Mouse (Mus musculus) midbrain, embryonic 10.5 days (tissue): Measurements from ENCODE around the gene Tigit. TPM values are rescaled to one million over a fixed set of nuclear protein-coding genes. Genes with fewer than 3 reads are reported as not detected.

Source experiments
- DNase-seq: peaks from one replicate; pipeline ENCODE4 v3.0.0-alpha.2; 2017; ENCODE audit warnings: low spot score
- H3K27ac ChIP-seq: fragments of 300-500 bp; sonication (generic); replicated peaks from 2 replicates; pipeline ENCODE4 v1.5.1; 2016; ENCODE audit warnings: mild to moderate bottlenecking
- H3K27me3 ChIP-seq: fragments of 300-500 bp; sonication (generic); 2 replicates; pipeline ENCODE4 v1.6.1; 2016; ENCODE audit warnings: low read depth, mild to moderate bottlenecking; ENCODE audit not compliant: poor library complexity, severe bottlenecking
- H3K36me3 ChIP-seq: fragments of 300-500 bp; sonication (generic); 2 replicates; pipeline ENCODE4 v1.6.1; 2016; ENCODE audit warnings: mild to moderate bottlenecking, moderate library complexity
- H3K4me1 ChIP-seq: fragments of 300-500 bp; sonication (generic); 2 replicates; pipeline ENCODE4 v1.6.1; 2016
- H3K4me3 ChIP-seq: fragments of 300-500 bp; sonication (generic); 2 replicates; pipeline ENCODE4 v1.5.1; 2016; ENCODE audit warnings: mild to moderate bottlenecking, moderate library complexity
- H3K9me3 ChIP-seq: fragments of 300-500 bp; sonication (generic); replicated peaks from 2 replicates; pipeline ENCODE4 v1.6.1; 2016; ENCODE audit warnings: mild to moderate bottlenecking
- WGBS: fragments of 180-500 bp; shearing (Covaris S2); methylation state at CpG from one replicate; pipeline ENCODE4 v1.1.7; 2016; 5-methylcytosine and 5-hydroxymethylcytosine counted together
- polyA plus RNA-seq: library from polyadenylated mRNA; unstranded; fragments of >200 nt; fragmentation: Nextera tagmentation; extraction: Ambion mirVana; gene quantifications from 2 replicates; pipeline ENCODE4 v1.2.1, GENCODE M21; 2016

Gene Tigit
- polyA plus RNA-seq, 1 experiment from 2014 or later, result not detected

- Histone ChIP-seq H3K27ac (no peak overlapping the region), H3K36me3 (no peaks in the 10 kb centered on the region), H3K4me3 (no peak overlapping the region), H3K4me1 (no peaks in the 10 kb centered on the region), H3K27me3 (no peaks in the 10 kb centered on the region), H3K9me3 (no peaks in the 10 kb centered on the region)
- 87% methylated on average over 6 of the region's 6 CpGs for WGBS
- DNase-seq, result no peak
Observed at GRCm38 (mm10) chr16:43655183-43655787, 8.7 kb downstream of the Tigit start.

- H3K27ac ChIP-seq, result no peak overlapping the region
- no peaks in the 10 kb centered on the region for H3K4me1 ChIP-seq
- H3K36me3 ChIP-seq, result no peaks in the 10 kb centered on the region
- DNase-seq, result no peak
- H3K9me3 ChIP-seq, result no peaks in the 10 kb centered on the region
- no peak overlapping the region for H3K4me3 ChIP-seq
- H3K27me3 ChIP-seq, result no peaks in the 10 kb centered on the region
- WGBS, result 94% methylated on average over 3 of the region's 3 CpGs
Observed at GRCm38 (mm10) chr16:43654269-43654668, 9.7 kb downstream of the Tigit start.

- no peaks in the 10 kb centered on the region for H3K4me1 ChIP-seq
- no peaks in the 10 kb centered on the region for H3K36me3 ChIP-seq
- H3K9me3 ChIP-seq, result no peaks in the 10 kb centered on the region
- no peaks in the 10 kb centered on the region for H3K27me3 ChIP-seq
- WGBS, result 90% methylated on average over 2 of the region's 2 CpGs
- H3K27ac ChIP-seq, result no peak overlapping the region
- no peak for DNase-seq
- no peak overlapping the region for H3K4me3 ChIP-seq
Observed at GRCm38 (mm10) chr16:43653288-43653687, 10.7 kb downstream of the Tigit start.

GRCm38 (mm10) chr16:43650355-43651080 is 13.4 kb downstream of the Tigit start:
- H3K36me3 ChIP-seq, result no peaks in the 10 kb centered on the region
- H3K27ac ChIP-seq, result no peak overlapping the region
- no peak overlapping the region for H3K4me3 ChIP-seq
- no peak for DNase-seq
- no peaks in the 10 kb centered on the region for H3K27me3 ChIP-seq
- H3K9me3 ChIP-seq, result no peaks in the 10 kb centered on the region
- WGBS, result 92% methylated on average over 3 of the region's 3 CpGs
- H3K4me1 ChIP-seq, result no peaks in the 10 kb centered on the region

GRCm38 (mm10) chr16:43647641-43648040 is 16.3 kb downstream of the Tigit start:
- no peaks in the 10 kb centered on the region for H3K9me3 ChIP-seq
- H3K27me3 ChIP-seq, result no peaks in the 10 kb centered on the region
- DNase-seq, result no peak
- no peak overlapping the region for H3K4me3 ChIP-seq
- WGBS, result 92% methylated on average over 1 of the region's 1 CpGs
- no peaks in the 10 kb centered on the region for H3K4me1 ChIP-seq
- H3K27ac ChIP-seq, result no peak overlapping the region
- H3K36me3 ChIP-seq, result no peaks in the 10 kb centered on the region

- Histone ChIP-seq H3K36me3 (no peaks in the 10 kb centered on the region), H3K9me3 (no peaks in the 10 kb centered on the region), H3K27ac (no peak overlapping the region), H3K4me1 (no peaks in the 10 kb centered on the region), H3K4me3 (no peak overlapping the region), H3K27me3 (no peaks in the 10 kb centered on the region)
- no peak for DNase-seq
- WGBS, result 92% methylated on average over 3 of the region's 3 CpGs
Observed at GRCm38 (mm10) chr16:43646943-43647342, 17.0 kb downstream of the Tigit start.

GRCm38 (mm10) chr16:43645879-43646278 is 18.1 kb downstream of the Tigit start:
- no peaks in the 10 kb centered on the region for H3K9me3 ChIP-seq
- no peak overlapping the region for H3K27ac ChIP-seq
- 89% methylated on average over 4 of the region's 4 CpGs for WGBS
- H3K4me3 ChIP-seq, result no peak overlapping the region
- H3K27me3 ChIP-seq, result no peaks in the 10 kb centered on the region
- no peaks in the 10 kb centered on the region for H3K36me3 ChIP-seq
- H3K4me1 ChIP-seq, result no peaks in the 10 kb centered on the region
- DNase-seq, result no peak

GRCm38 (mm10) chr16:43641230-43641629 is 22.7 kb downstream of the Tigit start:
- DNase-seq, result no peak
- no peaks in the 10 kb centered on the region for H3K9me3 ChIP-seq
- WGBS, result 87% methylated on average over 8 of the region's 8 CpGs
- no peak overlapping the region for H3K27ac ChIP-seq
- no peaks in the 10 kb centered on the region for H3K4me1 ChIP-seq
- H3K36me3 ChIP-seq, result no peaks in the 10 kb centered on the region
- no peaks in the 10 kb centered on the region for H3K27me3 ChIP-seq
- H3K4me3 ChIP-seq, result no peak overlapping the region

GRCm38 (mm10) chr16:43638406-43639049 is 25.4 kb downstream of the Tigit start:
- Histone ChIP-seq H3K36me3 (peaks cover 7% of the 10 kb centered on the region; the same call in 1 of the 2 replicates), H3K4me3 (no peak overlapping the region), H3K9me3 (no peaks in the 10 kb centered on the region), H3K27ac (no peak overlapping the region), H3K27me3 (no peaks in the 10 kb centered on the region), H3K4me1 (no peaks in the 10 kb centered on the region)
- no peak for DNase-seq
- WGBS, result 82% methylated on average over 21 of the region's 21 CpGs

GRCm38 (mm10) chr16:43637241-43637640 is 26.7 kb downstream of the Tigit start:
- Histone ChIP-seq H3K9me3 (no peaks in the 10 kb centered on the region), H3K36me3 (peaks cover 10% of the 10 kb centered on the region; the same call in 1 of the 2 replicates), H3K4me1 (no peaks in the 10 kb centered on the region), H3K27ac (no peak overlapping the region), H3K27me3 (no peaks in the 10 kb centered on the region), H3K4me3 (no peak overlapping the region)
- no peak for DNase-seq
- WGBS, result 92% methylated on average over 8 of the region's 8 CpGs

GRCm38 (mm10) chr16:43634037-43634436 is 29.9 kb downstream of the Tigit start:
- no peak overlapping the region for H3K4me3 ChIP-seq
- 91% methylated on average over 7 of the region's 7 CpGs for WGBS
- H3K9me3 ChIP-seq, result no peaks in the 10 kb centered on the region

GRCm38 (mm10) chr16:43631758-43632157 is 32.2 kb downstream of the Tigit start:
- Histone ChIP-seq H3K4me1 (peaks cover 8% of the 10 kb centered on the region), H3K27ac (no peak overlapping the region), H3K9me3 (no peaks in the 10 kb centered on the region), H3K4me3 (no peak overlapping the region), H3K36me3 (peaks cover 21% of the 10 kb centered on the region; the same call in 1 of the 2 replicates), H3K27me3 (no peaks in the 10 kb centered on the region)
- WGBS, result 95% methylated on average over 2 of the region's 2 CpGs
- DNase-seq, result no peak

More at GRCm38 (mm10) chr16:43634037-43634436, 29.9 kb downstream of the Tigit start:
- H3K36me3 ChIP-seq, result peaks cover 11% of the 10 kb centered on the region; the same call in 1 of the 2 replicates
- H3K27ac ChIP-seq, result no peak overlapping the region
- H3K27me3 ChIP-seq, result no peaks in the 10 kb centered on the region
- DNase-seq, result no peak
- H3K4me1 ChIP-seq, result peaks cover 8% of the 10 kb centered on the region

- Histone ChIP-seq H3K36me3 (peaks cover 26% of the 10 kb centered on the region; the same call in 1 of the 2 replicates), H3K27ac (no peak overlapping the region), H3K4me3 (no peak overlapping the region), H3K4me1 (peaks cover 20% of the 10 kb centered on the region), H3K27me3 (no peaks in the 10 kb centered on the region), H3K9me3 (no peaks in the 10 kb centered on the region)
- WGBS, result 88% methylated on average over 5 of the region's 5 CpGs
- DNase-seq, result no peak
Observed at GRCm38 (mm10) chr16:43628662-43629061, 35.3 kb downstream of the Tigit start.
